In the genomic region with DNA sequence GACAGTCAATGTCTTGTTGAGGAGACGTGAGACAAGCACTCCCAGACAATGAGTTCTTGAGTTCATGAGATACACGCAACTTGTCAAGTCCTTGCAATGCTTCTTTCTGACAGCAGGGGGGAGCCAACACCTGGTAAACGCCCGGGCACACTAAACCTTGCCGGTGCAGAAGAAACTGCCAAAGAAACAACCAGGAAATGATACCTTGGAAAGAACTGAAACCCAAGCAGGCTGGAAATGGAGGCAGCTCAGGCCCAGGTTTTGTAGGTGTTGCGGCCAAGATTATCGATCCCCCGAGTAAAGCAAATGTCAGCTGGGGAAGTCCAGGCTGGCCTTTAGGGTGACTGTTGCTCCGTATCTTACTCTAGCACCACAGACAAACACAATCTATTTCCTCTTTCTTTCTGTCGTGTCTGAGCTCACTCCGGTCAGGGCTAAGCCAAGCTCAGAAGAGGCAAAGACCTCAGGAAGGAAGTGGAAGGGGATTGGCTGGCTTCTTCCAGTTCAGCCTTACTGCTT, we compare ENCODE assay signal across 8 mouse cellular contexts. TPM values are rescaled to one million over a fixed set of nuclear protein-coding genes. Genes with fewer than 3 reads are reported as not detected.
DNase-seq lines count a peak whose midpoint lies in the region; ATAC-seq lines count a peak whose summit lies in the region.

No protein-coding gene starts in this region.

- intact Hi-C loops in left cerebral cortex, postnatal 10 days (cut with DNase I): loop anchor here (1.0 kb wide), 1 partner anchor 89 kb away; no protein-coding TSS in a partner anchor

- DNase-seq in ZHBTc4 (ENCODE audit: low read depth, low spot score): peak; percentile 85
- peak; percentile 77 to 85 for DNase-seq in cerebellum, postnatal 36 days
- peak; percentile 83 for DNase-seq in gastrocnemius, adult 18-20 months (ENCODE audit: low spot score)
- peak; percentile 68 for DNase-seq in hindlimb bud, embryonic 11.5 days (ENCODE audit: extremely low spot score, low read depth, low spot score)
- peak; percentile 66 to 75 for DNase-seq in left cerebral cortex, postnatal 10 days (ENCODE audit: extremely low spot score in 1 of 2, low spot score in 2 of 2)
- DNase-seq in right cerebral cortex, postnatal 10 days (ENCODE audit: low spot score in 2 of 2): peak; percentile 74 to 82
- peak; percentile 77 for DNase-seq in urinary bladder, postnatal 25 days (ENCODE audit: low spot score)

- peak; percentile 89 for ATAC-seq in megakaryocyte progenitor cell, adult 5-6 weeks (replicated peaks; ENCODE audit: poor library complexity)

RNA-seq across cellular contexts. Expression of gene Tspan2, which starts 19.2 kb away (rescaled TPM):
- 1 to 10 TPM; 5.0 to 6.4 TPM for total RNA-seq in gastrocnemius, adult 18-20 months (2021)
- 10 to 100 TPM; 47.4 to 51.7 TPM for total RNA-seq in left cerebral cortex, postnatal 10 days (2021)
- 45.7 and 54.5 TPM in 2 replicates for total RNA-seq in megakaryocyte progenitor cell, adult 5-6 weeks (2015)
- total RNA-seq in megakaryocyte progenitor cell, adult 5-6 weeks (2017): 17.8 and 22.1 TPM in 2 replicates

Comparison
In these comparisons a context has a peak if more than half of its experiments do, and no peak if none do; other contexts are left out.
1. Peak in every context shown above with its lines: DNase-seq and ATAC-seq.